Mouse (Mus musculus) testis, adult 2 months (tissue): Measurements from ENCODE around the gene Lin52.

Source experiments
- CTCF ChIP-seq: fragments of 200-500 bp; IDR thresholded peaks from 2 replicates; pipeline ENCODE4 v1.5.1; 2012; ENCODE audit warnings: low read depth, mild to moderate bottlenecking, inconsistent platforms, low read length, moderate library complexity; ENCODE audit not compliant: control insufficient read depth, insufficient read depth, insufficient replicate concordance
- POLR2A ChIP-seq: fragments of 200-500 bp; IDR thresholded peaks from 2 replicates; pipeline ENCODE4 v1.6.1; 2012; ENCODE audit warnings: low read depth, mild to moderate bottlenecking, inconsistent platforms, low read length, moderate library complexity; ENCODE audit not compliant: control insufficient read depth

- TF ChIP-seq CTCF (no peak), POLR2A (no peak)
Measured at GRCm38 (mm10) chr12:84555218-84555617, 104.0 kb downstream of the Lin52 start.
